Mouse (Mus musculus) stomach, embryonic 15.5 days (tissue): Measurements from ENCODE around the gene Gipc3. TPM values are rescaled to one million over a fixed set of nuclear protein-coding genes. Genes with fewer than 3 reads are reported as not detected.

Experiments
- ATAC-seq: fragments of 200-750 bp; cut with Nextera tagmentation; 2 replicates; pipeline ENCODE4 v1.8.0; 2017; ENCODE audit warnings: low read depth, moderate number of reproducible peaks, moderate TSS enrichment; ENCODE audit not compliant: insufficient read depth, low FRiP score
- H3K27ac ChIP-seq: fragments of 300-500 bp; sonication (generic); 2 replicates; pipeline ENCODE4 v1.5.1; 2015; ENCODE audit warnings: mild to moderate bottlenecking, inconsistent platforms
- H3K27me3 ChIP-seq: fragments of 300-500 bp; sonication (generic); replicated peaks from 2 replicates; pipeline ENCODE4 v1.6.1; 2015; ENCODE audit warnings: inconsistent platforms
- H3K36me3 ChIP-seq: fragments of 300-500 bp; sonication (generic); 2 replicates; pipeline ENCODE4 v1.6.1; 2015; ENCODE audit warnings: inconsistent platforms
- H3K4me1 ChIP-seq: fragments of 300-500 bp; sonication (generic); 2 replicates; pipeline ENCODE4 v1.6.1; 2015; ENCODE audit warnings: inconsistent platforms
- H3K4me2 ChIP-seq: fragments of 300-500 bp; sonication (generic); 2 replicates; pipeline ENCODE4 v1.6.1; 2015; ENCODE audit warnings: mild to moderate bottlenecking, inconsistent platforms
- H3K4me3 ChIP-seq: fragments of 300-500 bp; sonication (generic); replicated peaks from 2 replicates; pipeline ENCODE4 v1.5.1; 2015; ENCODE audit warnings: inconsistent platforms
- H3K9ac ChIP-seq: fragments of 300-500 bp; sonication (generic); 2 replicates; pipeline ENCODE4 v1.6.1; 2015; ENCODE audit warnings: inconsistent platforms
- H3K9me3 ChIP-seq: fragments of 300-500 bp; sonication (generic); 2 replicates; pipeline ENCODE4 v1.6.1; 2016; ENCODE audit warnings: inconsistent platforms
- WGBS: fragments of 180-500 bp; shearing (Covaris S2); methylation state at CpG from one replicate; pipeline ENCODE4 v1.1.7; 2015; 5-methylcytosine and 5-hydroxymethylcytosine counted together
- polyA plus RNA-seq: library from polyadenylated mRNA; unstranded; fragments of >200 nt; fragmentation: Nextera tagmentation; extraction: Ambion mirVana; gene quantifications from 2 replicates; pipeline ENCODE4 v1.2.1, GENCODE M21; 2015

Gipc3 gene
- polyA plus RNA-seq, 1 experiment from 2014 or later = 0.04 TPM

GRCm38 (mm10) chr10:81356352-81356990 is 13.4 kb upstream of the Gipc3 start:
- H3K27ac ChIP-seq = no peak overlapping the region
- peak overlapping the region; percentile 83; the same call in 1 of the 2 replicates for H3K4me3 ChIP-seq
- 50% methylated on average over 12 of the region's 12 CpGs for WGBS
- peak overlapping the region; percentile 99 for H3K4me2 ChIP-seq
- H3K27me3 ChIP-seq = no peaks in the 10 kb centered on the region
- no peaks in the 10 kb centered on the region for H3K9me3 ChIP-seq
- no peak for ATAC-seq
- H3K4me1 ChIP-seq = peaks cover 28% of the 10 kb centered on the region
- H3K9ac ChIP-seq = no peak overlapping the region
- H3K36me3 ChIP-seq = no peaks in the 10 kb centered on the region

GRCm38 (mm10) chr10:81355533-81355932 is 12.5 kb upstream of the Gipc3 start:
- ATAC-seq = no peak
- WGBS = 79% methylated on average over 4 of the region's 4 CpGs

DNA sequence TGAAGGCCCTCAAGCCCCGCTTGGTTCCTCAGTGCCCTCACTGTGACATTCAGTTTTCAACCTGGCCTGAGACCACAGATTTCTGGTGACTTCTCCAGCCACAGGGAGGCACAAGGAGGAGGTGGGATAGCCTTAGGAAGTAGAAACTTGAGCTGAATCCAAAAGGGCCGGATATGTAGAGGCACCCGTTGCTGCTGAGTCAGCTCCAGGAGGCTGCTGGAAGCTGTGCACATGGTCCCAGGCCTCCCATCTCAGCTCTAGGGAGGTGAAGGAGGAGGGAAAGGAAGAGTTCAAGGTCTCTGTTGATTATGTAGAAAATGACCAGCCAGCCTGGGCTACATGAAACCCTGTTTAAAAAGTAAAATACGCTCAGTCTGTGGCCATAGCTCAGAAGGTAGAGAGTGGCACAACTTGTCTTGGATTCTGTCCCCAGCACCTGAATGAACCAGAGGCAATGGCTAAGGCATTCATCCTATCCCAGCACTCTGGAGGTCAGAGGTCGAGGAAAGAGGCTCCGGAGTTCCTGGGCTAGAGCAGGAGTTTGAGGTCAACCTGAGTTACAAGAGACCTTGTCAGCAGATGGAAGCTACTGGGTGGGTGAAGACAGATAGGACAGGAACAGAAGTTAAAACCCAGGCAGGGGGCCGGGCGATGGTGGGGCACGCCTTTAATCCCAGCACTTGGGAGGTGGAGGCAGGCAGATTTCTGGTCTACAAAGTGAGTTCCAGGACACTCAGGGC is 11.8 kb upstream of the Gipc3 start:
- H3K9ac ChIP-seq = no peak overlapping the region
- H3K27me3 ChIP-seq = no peaks in the 10 kb centered on the region
- H3K4me2 ChIP-seq = no peak overlapping the region
- H3K4me3 ChIP-seq = no peak overlapping the region
- no peak overlapping the region for H3K27ac ChIP-seq
- peaks cover 31% of the 10 kb centered on the region for H3K4me1 ChIP-seq
- 72% methylated on average over 9 of the region's 9 CpGs for WGBS
- no peaks in the 10 kb centered on the region for H3K36me3 ChIP-seq
- H3K9me3 ChIP-seq = no peaks in the 10 kb centered on the region
- no peak for ATAC-seq

More at GRCm38 (mm10) chr10:81355533-81355932, 12.5 kb upstream of the Gipc3 start:
- H3K9me3 ChIP-seq = no peaks in the 10 kb centered on the region
- H3K36me3 ChIP-seq = no peaks in the 10 kb centered on the region
- no peak overlapping the region for H3K27ac ChIP-seq
- no peak overlapping the region for H3K4me3 ChIP-seq
- H3K9ac ChIP-seq = no peak overlapping the region
- H3K4me1 ChIP-seq = peaks cover 31% of the 10 kb centered on the region
- no peak overlapping the region for H3K4me2 ChIP-seq
- H3K27me3 ChIP-seq = no peaks in the 10 kb centered on the region

DNA sequence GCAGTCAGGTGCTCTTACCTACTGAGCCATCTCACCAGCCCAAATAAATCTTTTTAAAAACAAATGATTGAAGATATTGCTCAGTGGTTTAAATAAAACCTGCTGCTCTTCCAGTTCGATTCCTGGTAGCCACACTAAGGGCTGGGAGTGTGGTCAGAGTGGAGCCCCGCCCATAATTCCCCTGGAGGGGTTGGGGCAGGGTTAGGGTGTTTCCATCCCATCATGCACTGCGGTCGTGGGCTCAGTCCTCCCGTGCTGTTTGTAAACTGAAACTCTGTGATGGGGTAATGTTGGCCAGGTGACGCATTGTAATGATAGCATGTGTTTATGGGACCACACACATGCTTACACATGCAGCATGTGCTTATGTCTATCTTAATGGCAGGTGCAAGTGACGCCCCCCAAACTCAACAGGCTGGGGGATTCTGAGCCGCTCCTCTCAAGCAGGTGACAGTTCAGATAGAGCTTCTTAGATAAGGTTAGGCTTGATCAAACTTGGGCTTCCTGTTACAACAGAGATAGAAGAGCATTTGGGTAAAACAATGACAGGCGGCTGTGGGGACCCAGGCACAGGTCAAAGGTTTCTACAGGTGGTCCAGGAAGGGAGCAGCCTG is 8.7 kb upstream of the Gipc3 start:
- Histone ChIP-seq H3K27ac (no peak overlapping the region), H3K4me3 (no peak overlapping the region), H3K9ac (no peak overlapping the region), H3K4me1 (peaks cover 35% of the 10 kb centered on the region), H3K4me2 (peak overlapping the region; percentile 24; the same call in 1 of the 2 replicates), H3K9me3 (no peaks in the 10 kb centered on the region), H3K36me3 (peaks cover 16% of the 10 kb centered on the region; the same call in 1 of the 2 replicates), H3K27me3 (no peaks in the 10 kb centered on the region)
- WGBS = 18% methylated on average over 9 of the region's 9 CpGs
- ATAC-seq = no peak

DNA sequence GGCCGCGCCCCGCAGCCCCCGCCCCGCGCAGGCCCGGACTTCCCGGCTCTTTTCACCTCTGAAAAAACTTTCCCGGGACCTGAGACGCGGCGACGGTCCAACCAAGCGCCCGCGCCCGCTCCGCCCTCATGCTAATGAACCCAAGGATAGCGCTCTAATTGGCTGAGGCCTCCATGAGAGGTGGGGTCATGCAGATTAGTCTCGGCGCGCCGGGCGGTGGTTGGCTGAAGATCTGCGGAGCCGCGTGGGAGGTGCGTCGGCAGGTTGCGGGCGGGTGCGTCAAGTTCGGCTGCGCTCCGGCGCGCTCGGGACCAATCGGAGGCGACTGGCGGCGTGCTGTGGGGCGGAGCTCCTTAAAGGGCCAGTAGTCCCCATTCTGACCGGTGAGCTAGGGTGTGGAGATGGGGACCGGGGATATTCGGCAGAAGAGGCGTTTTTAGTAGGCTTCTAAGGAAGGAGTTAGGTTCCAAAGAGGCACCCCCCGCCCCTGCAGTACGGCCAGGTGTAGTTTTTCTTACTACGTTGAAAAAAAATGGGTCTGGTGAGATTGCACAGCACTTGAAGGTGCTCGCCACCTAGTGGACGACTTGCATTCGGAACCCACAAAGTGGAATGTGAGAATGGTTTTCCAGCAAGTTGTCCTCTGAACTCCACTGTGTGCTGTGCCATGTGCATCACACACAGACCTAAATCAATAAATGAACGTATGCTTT is 7.4 kb upstream of the Gipc3 start, which contains the start of gene Hmg20b:
Hmg20b (minus strand) TSS at position 130 of the 713 bp plus-strand sequence.
- peak within 1 kb of the TSS; percentile 77 for H3K4me2 ChIP-seq
- WGBS = under 1% methylated on average over 54 of the region's 54 CpGs

GRCm38 (mm10) chr10:81349961-81350350 is 6.9 kb upstream of the Gipc3 start:
- peaks cover 16% of the 10 kb centered on the region for H3K36me3 ChIP-seq
- under 1% methylated on average over 29 of the region's 29 CpGs for WGBS
- ATAC-seq = no peak; the same call in 1 of the 2 replicates

More for the DNA sequence above, 7.4 kb upstream of the Gipc3 start, which contains the start of gene Hmg20b:
- ATAC-seq = peak; percentile 93
- peak within 1 kb of the TSS; percentile 83 for H3K27ac ChIP-seq
- H3K9me3 ChIP-seq = no peaks in the 10 kb centered on the region
- peak within 1 kb of the TSS; percentile 66 for H3K9ac ChIP-seq
- peaks cover 38% of the 10 kb centered on the region for H3K4me1 ChIP-seq
- H3K27me3 ChIP-seq = no peaks in the 10 kb centered on the region
- peak within 1 kb of the TSS; percentile 81 for H3K4me3 ChIP-seq
- peaks cover 16% of the 10 kb centered on the region for H3K36me3 ChIP-seq

DNA sequence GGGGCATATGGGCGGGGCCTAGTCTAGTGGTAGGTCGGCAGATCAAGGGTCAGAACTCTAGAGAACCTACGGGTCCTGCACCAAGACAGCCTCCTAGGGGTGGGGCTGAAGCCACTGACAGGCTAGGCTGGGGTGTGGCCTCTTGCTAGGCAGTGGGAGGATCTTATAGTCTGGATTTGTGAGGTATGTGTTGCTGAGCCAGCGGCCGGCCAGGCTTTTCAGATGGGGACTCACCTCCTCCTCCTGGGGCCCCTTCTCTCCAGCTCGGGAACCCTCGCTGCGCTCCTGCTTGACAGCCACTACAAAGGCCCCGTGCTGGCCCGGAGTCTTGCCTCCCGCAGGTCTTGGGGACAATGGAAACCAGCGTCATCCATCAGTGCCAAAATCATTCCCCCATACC is 6.1 kb upstream of the Gipc3 start:
- H3K4me2 ChIP-seq = peak overlapping the region; percentile 77
- no peaks in the 10 kb centered on the region for H3K9me3 ChIP-seq
- no peak overlapping the region for H3K9ac ChIP-seq
- peak; percentile 35; the same call in 1 of the 2 replicates for ATAC-seq
- H3K27me3 ChIP-seq = 0 out of 2 replicates have a peak, but pooled peaks cover 6% of the 10 kb centered on the region
- H3K4me1 ChIP-seq = peaks cover 38% of the 10 kb centered on the region
- H3K4me3 ChIP-seq = peak overlapping the region; percentile 81
- WGBS = 6% methylated on average over 12 of the region's 12 CpGs
- H3K27ac ChIP-seq = peak overlapping the region; percentile 76
- H3K36me3 ChIP-seq = peaks cover 16% of the 10 kb centered on the region

More at GRCm38 (mm10) chr10:81349961-81350350, 6.9 kb upstream of the Gipc3 start:
- Histone ChIP-seq H3K4me1 (peaks cover 38% of the 10 kb centered on the region), H3K4me3 (peak overlapping the region; percentile 81), H3K27me3 (no peaks in the 10 kb centered on the region), H3K9me3 (no peaks in the 10 kb centered on the region), H3K27ac (peak overlapping the region; percentile 76), H3K9ac (peak overlapping the region; percentile 66), H3K4me2 (peak overlapping the region; percentile 77)

GRCm38 (mm10) chr10:81346453-81347067 is 3.5 kb upstream of the Gipc3 start:
- peak; percentile 5; the same call in 1 of the 2 replicates for ATAC-seq
- Histone ChIP-seq H3K9me3 (no peaks in the 10 kb centered on the region), H3K4me1 (peaks cover 38% of the 10 kb centered on the region), H3K4me2 (peak overlapping the region; percentile 70), H3K4me3 (peak overlapping the region; percentile 35), H3K9ac (peak overlapping the region; percentile 19; the same call in 1 of the 2 replicates), H3K36me3 (peaks cover 16% of the 10 kb centered on the region), H3K27ac (peak overlapping the region; percentile 67; the same call in 1 of the 2 replicates), H3K27me3 (peaks cover 21% of the 10 kb centered on the region)
- WGBS = 14% methylated on average over 55 of the region's 55 CpGs

DNA sequence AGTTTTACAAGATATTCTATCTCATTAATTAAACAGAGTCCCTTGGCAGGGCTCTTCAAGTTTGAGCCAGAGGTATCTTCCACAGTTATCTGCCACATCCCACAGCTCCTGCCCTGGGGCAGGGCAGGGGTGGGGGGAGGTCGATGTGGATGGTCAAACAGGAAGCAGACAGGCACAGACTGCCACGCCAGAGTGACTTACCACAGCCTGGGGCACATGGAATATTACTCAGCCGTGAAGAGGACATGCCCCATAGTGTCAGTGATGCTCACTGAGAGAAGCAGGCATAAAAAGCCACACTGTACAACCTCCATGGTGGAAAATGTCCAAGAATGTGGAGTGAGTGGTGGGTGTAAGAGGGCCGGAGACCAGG is 2.1 kb upstream of the Gipc3 start:
- H3K9ac ChIP-seq = no peak overlapping the region
- H3K27me3 ChIP-seq = peaks cover 21% of the 10 kb centered on the region
- WGBS = 85% methylated on average over 4 of the region's 4 CpGs
- H3K4me3 ChIP-seq = no peak overlapping the region
- no peak overlapping the region for H3K27ac ChIP-seq
- peaks cover 16% of the 10 kb centered on the region for H3K36me3 ChIP-seq
- ATAC-seq = no peak
- no peak overlapping the region for H3K4me2 ChIP-seq
- H3K4me1 ChIP-seq = peaks cover 35% of the 10 kb centered on the region
- no peaks in the 10 kb centered on the region for H3K9me3 ChIP-seq

DNA sequence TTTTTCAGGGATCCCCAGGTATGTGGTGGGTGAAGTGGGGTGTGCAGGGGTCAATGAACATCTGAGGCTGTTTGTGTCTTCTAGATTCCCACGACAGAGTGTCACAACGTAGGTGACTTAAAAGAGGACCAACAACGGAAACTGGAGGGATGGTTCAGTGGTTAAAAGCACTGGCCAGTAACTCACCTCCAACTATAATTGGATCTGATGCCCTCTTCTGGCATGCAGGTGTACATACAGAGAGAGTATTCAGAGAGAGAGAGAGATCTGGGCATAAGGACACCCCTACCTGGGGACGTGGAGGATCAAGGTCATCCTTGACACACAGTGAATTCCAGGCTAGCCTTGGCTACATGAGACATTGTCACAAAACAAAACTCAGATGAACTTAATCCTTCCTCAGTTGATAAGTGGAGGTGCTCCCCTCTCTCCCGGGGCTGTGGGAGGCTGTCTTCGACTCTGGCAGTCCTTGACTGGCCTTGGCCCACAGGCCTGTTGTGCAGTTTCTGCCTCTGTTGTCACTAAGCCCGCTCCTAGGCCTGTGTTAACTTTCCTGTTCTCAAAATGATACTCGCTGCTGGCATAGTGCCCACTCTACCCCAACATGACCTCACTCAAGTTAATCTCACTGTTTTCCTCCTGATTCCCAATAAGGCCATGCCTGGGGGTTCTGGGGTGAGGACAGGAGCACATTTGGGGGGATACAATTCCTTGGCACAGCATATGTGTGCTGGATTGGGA is 1.5 kb upstream of the Gipc3 start:
- no peak overlapping the region for H3K4me3 ChIP-seq
- no peak for ATAC-seq
- no peak overlapping the region for H3K27ac ChIP-seq
- H3K27me3 ChIP-seq = peaks cover 21% of the 10 kb centered on the region
- H3K9ac ChIP-seq = no peak overlapping the region
- H3K4me1 ChIP-seq = peaks cover 32% of the 10 kb centered on the region
- peaks cover 16% of the 10 kb centered on the region for H3K36me3 ChIP-seq
- H3K9me3 ChIP-seq = no peaks in the 10 kb centered on the region
- 48% methylated on average over 8 of the region's 8 CpGs for WGBS
- H3K4me2 ChIP-seq = no peak overlapping the region
